ENCODE assay signal across 8 mouse cellular contexts in genomic region chr11:51618894-51619408, GRCm38 (mm10). TPM values are rescaled to one million over a fixed set of nuclear protein-coding genes. Genes with fewer than 3 reads are reported as not detected.
A peak's percentile ranks its signal among the peaks of the same experiment; 100 is the strongest.
DNase-seq lines count a peak whose midpoint lies in the region; ATAC-seq and TF ChIP-seq lines count a peak whose summit lies in the region.

No protein-coding gene starts in this region.

- H3K79me2 ChIP-seq in myocyte (ENCODE audit: control insufficient read depth, insufficient read depth), result peaks cover 21% of the 10 kb centered on the region

- ATAC-seq in embryonic facial prominence, embryonic 13.5 days (ENCODE audit: insufficient number of reproducible peaks, insufficient read depth, low FRiP score, low TSS enrichment, low read depth), result no peak
- peak; percentile 34; the same call in 1 of the 2 replicates for ATAC-seq in intestine, embryonic 15.5 days

- TF ChIP-seq CTCF in layer of hippocampus, adult 2 months (conservative IDR thresholded peaks at IDR 0.05), result no peak

- H3ac ChIP-seq in myocyte (ENCODE audit: control insufficient read depth, insufficient read length), result peak overlapping the region; percentile 45

- H3K36me3 ChIP-seq in embryonic facial prominence, embryonic 13.5 days, result peaks cover 28% of the 10 kb centered on the region
- H3K36me3 ChIP-seq in intestine, embryonic 15.5 days, result peaks cover 16% of the 10 kb centered on the region
- H3K36me3 ChIP-seq in myocyte (ENCODE audit: control insufficient read depth, insufficient read depth), result peaks cover 18% of the 10 kb centered on the region

- H3K4me1 ChIP-seq in embryonic facial prominence, embryonic 13.5 days, result peaks cover 31% of the 10 kb centered on the region
- H3K4me1 ChIP-seq in intestine, embryonic 15.5 days (replicated peaks), result peaks cover 21% of the 10 kb centered on the region

- peak overlapping the region; percentile 73 for H3K4me3 ChIP-seq in layer of hippocampus, adult 2 months
- peak overlapping the region; percentile 83 for H3K4me3 ChIP-seq in embryonic facial prominence, embryonic 13.5 days
- H3K4me3 ChIP-seq in intestine, embryonic 15.5 days (replicated peaks), result peak overlapping the region; percentile 77
- peak overlapping the region; percentile 62 for H3K4me3 ChIP-seq in myocyte

- peak overlapping the region; percentile 72 for H3K4me2 ChIP-seq in embryonic facial prominence, embryonic 13.5 days
- H3K4me2 ChIP-seq in intestine, embryonic 15.5 days (replicated peaks), result peak overlapping the region; percentile 69
- peak overlapping the region; percentile 73 for H3K4me2 ChIP-seq in myocyte (ENCODE audit: low read depth)

- H3K9ac ChIP-seq in embryonic facial prominence, embryonic 13.5 days, result peak overlapping the region; percentile 80; the same call in 1 of the 2 replicates
- no peak overlapping the region for H3K9ac ChIP-seq in intestine, embryonic 15.5 days

- WGBS in embryonic facial prominence, embryonic 13.5 days, result 58% methylated on average over 8 of the region's 8 CpGs
- 43% methylated on average over 8 of the region's 8 CpGs for WGBS in intestine, embryonic 15.5 days

- DNase-seq in layer of hippocampus, adult 2 months (ENCODE audit: low spot score in 2 of 2), result no peak
- no peak for DNase-seq in layer of hippocampus, adult 9-10 months (ENCODE audit: low spot score)
- no peak for DNase-seq in right cerebral cortex, postnatal 4 days
- no peak for DNase-seq in thymus, postnatal 25 days
- no peak for DNase-seq in right cerebral cortex, adult 18-20 months

- no peak for TF ChIP-seq POLR2A in myocyte (IDR thresholded peaks at IDR 0.05; ENCODE audit: insufficient read length, low read depth)

- H3K27ac ChIP-seq in layer of hippocampus, adult 2 months, result peak overlapping the region; percentile 33; the same call in 1 of the 2 replicates
- H3K27ac ChIP-seq in embryonic facial prominence, embryonic 13.5 days, result no peak overlapping the region
- H3K27ac ChIP-seq in intestine, embryonic 15.5 days, result 0 out of 2 replicates have a peak overlapping the region, but pooled peaks have one; percentile 4

- no peaks in the 10 kb centered on the region for H3K27me3 ChIP-seq in embryonic facial prominence, embryonic 13.5 days
- no peaks in the 10 kb centered on the region for H3K27me3 ChIP-seq in intestine, embryonic 15.5 days (replicated peaks)
- no peaks in the 10 kb centered on the region for H3K27me3 ChIP-seq in myocyte (ENCODE audit: control insufficient read depth, insufficient read depth, insufficient read length)

- no peaks in the 10 kb centered on the region for H3K9me3 ChIP-seq in embryonic facial prominence, embryonic 13.5 days
- H3K9me3 ChIP-seq in intestine, embryonic 15.5 days, result no peaks in the 10 kb centered on the region

TF ChIP-seq in myocyte, 11 proteins besides CTCF, POLR2A, EP300 and RAD21:
- TF ChIP-seq TCF3 (IDR thresholded peaks at IDR 0.05; ENCODE audit: insufficient read length, low read depth) (no peak), MYOD1 (IDR thresholded peaks at IDR 0.05; ENCODE audit: control insufficient read depth in 1 of 3, insufficient read length in 2 of 3, low read depth in 2 of 3) (no peak), REST (IDR thresholded peaks at IDR 0.05; ENCODE audit: insufficient read depth, insufficient read length) (no peak), MYOG (IDR thresholded peaks at IDR 0.05; ENCODE audit: control insufficient read depth in 1 of 3, insufficient read depth in 1 of 3, insufficient read length in 2 of 3, low read depth in 2 of 3) (no peak), E2F4 (IDR thresholded peaks at IDR 0.05; ENCODE audit: insufficient read depth) (no peak), POLR2AphosphoS2 (IDR thresholded peaks at IDR 0.05; ENCODE audit: insufficient read length, low read depth) (no peak), USF1 (IDR thresholded peaks at IDR 0.05; ENCODE audit: low read depth) (no peak)
TF ChIP-seq in myocyte: peak in this region for 0.

RNA-seq across cellular contexts. Expression of gene Nhp2, which starts 0.6 kb away (rescaled TPM):
- 10 to 100 TPM; 41.7 to 48.2 TPM for total RNA-seq in layer of hippocampus, adult 2 months (2021)
- polyA plus RNA-seq in embryonic facial prominence, embryonic 13.5 days (2015; fragmentation: Nextera tagmentation; extraction: Ambion mirVana), result 135 and 151 TPM in 2 replicates
- polyA plus RNA-seq in intestine, embryonic 15.5 days (2015; fragmentation: Nextera tagmentation; extraction: Ambion mirVana), result 172 and 184 TPM in 2 replicates
- polyA plus RNA-seq in myocyte (2012; fragmentation: generic; extraction: Trizol), result 137 TPM

RNA-seq across cellular contexts. Expression of gene Hnrnpab, which starts 12.3 kb away (rescaled TPM):
- 100 to 1,000 TPM; 149 to 155 TPM for total RNA-seq in layer of hippocampus, adult 2 months (2021)
- 458 and 524 TPM in 2 replicates for polyA plus RNA-seq in embryonic facial prominence, embryonic 13.5 days (2015; fragmentation: Nextera tagmentation; extraction: Ambion mirVana)
- 381 and 414 TPM in 2 replicates for polyA plus RNA-seq in intestine, embryonic 15.5 days (2015; fragmentation: Nextera tagmentation; extraction: Ambion mirVana)
- polyA plus RNA-seq in myocyte (2012; fragmentation: generic; extraction: Trizol), result 371 TPM

RNA-seq across cellular contexts. Expression of gene Rmnd5b, which starts 16.7 kb away (rescaled TPM):
- 10 to 100 TPM; 59.8 to 65.2 TPM for total RNA-seq in layer of hippocampus, adult 2 months (2021)
- 49.3 and 49.9 TPM in 2 replicates for polyA plus RNA-seq in embryonic facial prominence, embryonic 13.5 days (2015; fragmentation: Nextera tagmentation; extraction: Ambion mirVana)
- polyA plus RNA-seq in intestine, embryonic 15.5 days (2015; fragmentation: Nextera tagmentation; extraction: Ambion mirVana), result 38.2 and 42.6 TPM in 2 replicates
- polyA plus RNA-seq in myocyte (2012; fragmentation: generic; extraction: Trizol), result 41.0 TPM

RNA-seq across cellular contexts. Expression of gene N4bp3, which starts 31.7 kb away (rescaled TPM):
- 10 to 100 TPM; 11.3 to 16.4 TPM for total RNA-seq in layer of hippocampus, adult 2 months (2021)
- 19.0 and 21.2 TPM in 2 replicates for polyA plus RNA-seq in embryonic facial prominence, embryonic 13.5 days (2015; fragmentation: Nextera tagmentation; extraction: Ambion mirVana)
- polyA plus RNA-seq in intestine, embryonic 15.5 days (2015; fragmentation: Nextera tagmentation; extraction: Ambion mirVana), result 17.6 and 18.1 TPM in 2 replicates
- polyA plus RNA-seq in myocyte (2012; fragmentation: generic; extraction: Trizol), result 16.3 TPM

RNA-seq across cellular contexts. Expression of gene D930048N14Rik, which starts 31.8 kb away (rescaled TPM):
- 1 to 10 TPM; 1.4 to 2.4 TPM for total RNA-seq in layer of hippocampus, adult 2 months (2021)
- polyA plus RNA-seq in embryonic facial prominence, embryonic 13.5 days (2015; fragmentation: Nextera tagmentation; extraction: Ambion mirVana), result 2.6 and 3.4 TPM in 2 replicates
- polyA plus RNA-seq in intestine, embryonic 15.5 days (2015; fragmentation: Nextera tagmentation; extraction: Ambion mirVana), result 3.2 and 3.3 TPM in 2 replicates
- 0.25 TPM for polyA plus RNA-seq in myocyte (2012; fragmentation: generic; extraction: Trizol)
